Mouse (Mus musculus) ES-CJ7 (cell line): ENCODE measurements around the gene St3gal6.

Experiments used
- DNase-seq: peaks from one replicate; pipeline ENCODE4 v3.0.0; 2011; ENCODE audit warnings: low read depth, low spot score

Gene St3gal6

GRCm38 (mm10) chr16:58521900-58522299 lies 2.1 kb downstream of the St3gal6 start:
- DNase-seq = no peak

- no peak for DNase-seq
Measured at GRCm38 (mm10) chr16:58521182-58521581, 2.9 kb downstream of the St3gal6 start.

GRCm38 (mm10) chr16:58520457-58520856 lies 3.6 kb downstream of the St3gal6 start:
- no peak for DNase-seq

GRCm38 (mm10) chr16:58519650-58520073 lies 4.4 kb downstream of the St3gal6 start:
- DNase-seq = no peak

DNA sequence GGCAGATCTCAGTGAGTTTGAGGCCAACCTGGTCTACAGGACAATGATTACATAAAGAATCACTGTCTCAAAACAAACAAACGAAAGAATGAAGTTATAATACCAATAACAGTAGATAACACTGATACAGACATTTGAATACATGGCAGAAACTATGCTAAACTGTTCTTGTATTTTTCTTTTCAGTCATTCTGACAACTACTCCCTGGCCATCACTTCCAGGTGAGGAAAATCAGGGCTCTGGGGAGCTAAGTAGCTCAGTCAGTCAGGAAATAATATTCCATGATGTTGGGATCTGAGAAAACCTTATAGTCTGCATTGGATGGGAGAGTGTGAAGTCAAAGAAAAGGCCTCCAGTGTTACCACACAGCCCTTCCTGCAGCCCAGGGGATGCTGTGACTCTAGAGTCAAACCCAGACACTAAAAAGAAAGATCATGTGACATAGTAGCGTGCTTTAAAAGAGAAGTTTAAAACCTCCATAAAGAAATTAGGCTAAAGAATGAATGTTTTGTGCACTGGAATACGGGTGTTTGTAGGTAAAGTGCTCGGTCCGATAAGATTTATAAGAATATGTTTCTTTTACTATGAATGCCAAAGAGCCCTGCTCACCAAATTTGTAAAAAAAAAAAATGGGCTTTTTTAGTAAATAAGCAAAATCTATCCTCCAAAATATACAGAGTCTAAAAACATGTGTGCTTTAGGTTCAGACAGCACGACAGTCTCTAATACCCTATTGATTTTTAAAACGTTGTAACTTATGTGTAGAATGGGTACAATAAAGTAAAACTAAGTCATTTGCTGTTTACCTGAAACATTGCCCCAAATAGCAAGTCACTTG lies 6.9 kb downstream of the St3gal6 start:
- no peak for DNase-seq

DNA sequence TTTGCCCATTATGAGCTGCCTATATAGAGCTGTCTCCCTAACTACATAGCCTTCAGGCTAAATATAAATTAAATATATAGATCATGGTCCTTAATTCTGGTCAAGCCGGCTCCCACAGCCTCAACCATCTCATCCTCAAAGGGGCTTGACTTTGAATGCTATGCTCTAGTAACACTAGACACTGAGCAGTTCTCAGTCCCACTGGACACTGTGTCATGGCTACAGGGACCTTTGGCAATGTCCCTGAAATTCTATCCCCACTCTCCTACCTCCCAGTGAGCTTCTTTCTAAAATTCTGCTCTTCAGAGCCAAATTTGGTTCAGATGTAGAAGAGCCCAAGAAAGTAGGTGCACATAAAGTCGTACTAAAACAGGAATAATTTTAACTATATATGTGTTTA lies 7.9 kb downstream of the St3gal6 start:
- DNase-seq = no peak

GRCm38 (mm10) chr16:58514565-58514964 lies 9.5 kb downstream of the St3gal6 start:
- peak; percentile 75 for DNase-seq

DNA sequence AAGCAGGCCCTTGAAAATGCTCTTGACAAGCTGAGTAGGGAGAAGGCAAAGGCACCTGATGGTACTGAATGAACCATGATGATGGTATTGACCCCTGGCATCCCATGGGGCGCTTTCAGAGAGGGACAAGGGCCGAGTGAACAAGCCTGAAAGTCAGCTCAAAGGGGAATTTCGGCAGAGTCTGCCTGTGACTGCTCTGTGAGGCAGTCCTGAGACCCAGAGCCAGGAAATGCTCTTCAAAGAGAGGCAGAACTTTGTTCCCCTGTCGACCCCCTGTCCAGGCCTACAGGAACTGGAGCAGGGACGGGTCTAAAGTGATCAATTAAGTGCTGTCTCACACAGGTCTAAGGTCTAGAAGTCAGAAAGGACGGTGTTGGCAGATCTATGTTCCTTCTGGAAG lies 10.3 kb downstream of the St3gal6 start:
- DNase-seq = no peak

GRCm38 (mm10) chr16:58512887-58513286 lies 11.2 kb downstream of the St3gal6 start:
- no peak for DNase-seq

DNA sequence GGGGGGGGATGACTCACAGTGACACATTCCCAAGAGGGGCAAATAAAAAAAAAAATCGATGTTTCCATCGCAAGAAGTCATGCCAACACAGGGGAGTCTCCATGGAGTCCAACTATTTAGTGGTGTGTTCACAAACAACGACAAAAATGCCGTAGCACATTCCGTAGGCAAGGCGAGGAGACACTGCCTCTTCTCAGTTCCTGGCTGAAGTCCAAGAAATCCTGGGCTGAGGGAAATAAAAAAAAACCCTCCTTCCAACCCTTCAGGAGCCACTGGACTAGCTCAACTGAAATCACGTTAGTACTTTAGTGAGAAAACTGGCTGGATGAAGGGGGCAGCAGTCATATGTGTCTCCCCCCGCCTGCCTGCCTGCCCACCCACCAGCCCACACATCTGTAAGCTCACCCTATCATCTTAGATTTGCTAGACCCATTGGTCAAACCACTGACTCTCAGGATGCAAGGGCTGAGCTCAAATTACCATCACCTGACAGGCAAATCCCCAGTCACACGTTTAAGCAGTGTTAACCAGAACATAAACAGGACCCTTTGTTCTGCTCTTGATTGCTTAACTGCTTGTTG lies 11.8 kb downstream of the St3gal6 start:
- no peak for DNase-seq

GRCm38 (mm10) chr16:58504945-58505344 lies 19.1 kb downstream of the St3gal6 start:
- DNase-seq = no peak

GRCm38 (mm10) chr16:58502566-58502965 lies 21.5 kb downstream of the St3gal6 start:
- DNase-seq = no peak

- DNase-seq = no peak
Measured at GRCm38 (mm10) chr16:58501760-58502301, 22.2 kb downstream of the St3gal6 start.

DNA sequence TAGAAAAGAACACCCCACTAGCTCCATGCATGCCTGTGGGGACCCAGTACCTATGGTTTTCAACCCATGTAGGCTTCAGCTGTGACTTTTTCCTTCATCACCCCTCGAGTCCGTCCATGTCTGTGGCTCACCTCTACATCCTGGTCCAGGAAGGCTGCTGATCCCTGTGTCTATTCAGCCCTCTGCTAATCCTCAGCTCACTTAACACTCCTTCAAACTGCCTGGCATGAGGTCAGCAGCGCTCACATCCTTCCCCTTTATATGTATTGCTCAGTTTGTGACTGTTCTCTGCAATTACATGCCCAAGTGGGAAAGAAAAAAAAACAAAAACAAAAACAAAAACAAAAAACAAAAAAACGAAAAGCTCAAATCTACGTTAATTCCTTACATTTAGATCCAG lies 24.4 kb downstream of the St3gal6 start:
- DNase-seq = no peak

DNA sequence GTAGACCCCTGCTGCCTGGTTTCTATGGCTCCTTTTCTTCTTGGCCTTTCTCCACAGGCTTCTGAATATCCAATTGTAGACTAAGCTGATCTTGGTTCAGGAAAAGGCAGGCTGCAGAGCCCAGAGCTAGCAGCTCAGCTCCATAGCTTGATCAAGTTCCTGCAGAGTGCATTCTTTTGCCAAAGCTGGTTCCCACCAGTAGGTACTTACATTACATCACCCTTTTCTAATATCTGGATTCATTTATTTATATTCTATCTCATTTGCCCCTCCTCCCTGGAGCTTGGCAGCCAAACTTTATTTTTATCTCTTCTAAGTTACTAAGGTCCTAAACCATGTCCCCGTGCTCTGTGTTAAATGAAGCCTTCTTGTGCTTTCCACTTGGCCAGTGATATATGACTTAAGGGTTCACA lies 24.9 kb downstream of the St3gal6 start:
- DNase-seq = no peak

DNA sequence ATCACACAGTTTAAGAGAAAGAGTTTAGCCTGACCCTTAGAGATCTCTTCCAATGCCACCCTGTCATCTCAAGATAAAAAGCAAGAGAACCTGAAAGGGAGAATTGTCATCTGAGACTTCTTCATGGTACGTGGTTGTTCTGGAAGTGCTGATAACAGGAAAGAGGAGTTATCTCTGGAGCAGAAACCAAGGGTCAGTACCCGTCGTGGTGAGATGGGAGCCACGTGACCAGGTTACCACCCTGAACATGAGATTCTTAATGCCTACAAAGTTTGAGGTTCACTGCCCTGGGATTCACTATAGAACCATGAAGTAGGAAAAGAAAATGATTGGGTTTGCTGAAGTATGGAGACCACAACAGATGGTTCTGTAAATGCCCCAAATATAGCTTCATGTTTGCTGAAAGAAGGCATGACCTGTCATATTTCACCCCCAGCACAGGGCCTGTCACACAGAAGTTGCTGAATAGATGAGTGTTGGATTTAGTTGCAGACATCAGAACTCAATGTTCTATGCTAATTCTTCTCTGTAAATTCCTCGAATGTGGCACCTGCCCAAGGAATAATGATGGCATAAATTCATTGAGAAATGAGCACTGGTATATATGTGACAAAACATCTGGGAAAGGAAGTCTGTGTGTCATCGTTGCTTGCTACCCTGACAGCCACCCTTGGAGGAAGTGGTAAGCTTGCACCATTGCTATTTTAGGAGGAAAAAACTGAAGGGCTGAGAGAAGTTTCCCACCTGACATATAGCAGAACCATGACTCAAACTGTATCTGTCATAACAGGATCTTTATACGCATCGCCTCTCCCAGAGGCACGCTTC lies 25.9 kb downstream of the St3gal6 start:
- no peak for DNase-seq

DNA sequence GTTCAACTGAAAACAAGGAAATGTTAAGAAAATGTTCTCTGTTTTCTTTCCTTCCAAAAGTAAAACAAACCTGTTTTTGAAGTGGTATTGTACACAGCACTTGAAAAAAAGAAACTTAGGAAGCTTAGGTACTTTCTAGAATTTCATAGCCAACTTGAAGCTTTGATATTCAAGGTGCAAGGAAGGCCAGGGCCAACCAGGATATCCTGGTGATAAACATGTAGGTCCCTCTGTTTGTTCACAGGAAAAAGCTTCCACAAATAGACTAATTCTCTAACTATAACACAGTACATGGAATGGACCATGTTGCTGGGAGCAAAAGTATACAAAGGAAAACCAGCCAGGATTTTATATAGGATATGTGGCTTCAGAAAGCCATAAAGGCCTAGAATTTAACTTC lies 27.3 kb downstream of the St3gal6 start:
- no peak for DNase-seq

DNA sequence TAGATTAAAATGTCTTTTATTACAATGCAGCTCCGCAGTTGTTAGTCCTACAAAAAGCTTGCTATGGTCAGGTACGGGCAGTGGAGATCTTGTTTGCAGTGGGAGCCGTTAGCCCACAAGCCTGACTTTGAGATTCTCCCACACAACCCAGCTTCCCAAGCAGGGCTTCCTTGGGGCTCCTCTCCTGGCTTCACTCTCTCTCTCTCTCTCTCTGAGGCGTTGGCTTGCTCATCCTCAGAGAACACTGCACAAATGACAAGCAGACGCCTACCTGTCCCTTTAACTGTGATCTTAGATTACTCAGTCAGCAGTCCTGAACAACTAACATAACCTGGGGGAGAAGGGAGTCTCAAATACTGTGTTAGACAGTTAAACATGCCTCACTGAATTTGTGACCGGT lies 36.2 kb downstream of the St3gal6 start:
- DNase-seq = no peak

- DNase-seq = no peak
Measured at GRCm38 (mm10) chr16:58482296-58482695, 41.7 kb downstream of the St3gal6 start.

DNA sequence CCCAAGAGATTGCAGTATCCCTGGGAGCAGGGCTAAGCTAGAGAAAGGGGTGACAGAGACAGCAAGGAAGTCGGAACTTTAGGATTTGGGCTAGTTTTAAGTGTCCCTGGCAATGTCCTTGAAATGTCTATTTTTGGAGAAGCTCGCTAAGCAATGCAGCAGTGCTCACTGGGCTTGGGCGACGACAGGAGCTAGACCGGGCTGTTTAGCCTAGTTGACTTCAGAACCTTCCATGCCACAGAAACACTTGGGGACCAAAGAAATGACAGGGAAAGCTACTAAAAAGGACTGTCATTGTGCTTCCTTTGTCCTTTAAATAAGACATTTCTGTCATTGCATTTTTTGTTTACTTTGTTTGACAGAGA lies 42.2 kb downstream of the St3gal6 start:
- DNase-seq = no peak

DNA sequence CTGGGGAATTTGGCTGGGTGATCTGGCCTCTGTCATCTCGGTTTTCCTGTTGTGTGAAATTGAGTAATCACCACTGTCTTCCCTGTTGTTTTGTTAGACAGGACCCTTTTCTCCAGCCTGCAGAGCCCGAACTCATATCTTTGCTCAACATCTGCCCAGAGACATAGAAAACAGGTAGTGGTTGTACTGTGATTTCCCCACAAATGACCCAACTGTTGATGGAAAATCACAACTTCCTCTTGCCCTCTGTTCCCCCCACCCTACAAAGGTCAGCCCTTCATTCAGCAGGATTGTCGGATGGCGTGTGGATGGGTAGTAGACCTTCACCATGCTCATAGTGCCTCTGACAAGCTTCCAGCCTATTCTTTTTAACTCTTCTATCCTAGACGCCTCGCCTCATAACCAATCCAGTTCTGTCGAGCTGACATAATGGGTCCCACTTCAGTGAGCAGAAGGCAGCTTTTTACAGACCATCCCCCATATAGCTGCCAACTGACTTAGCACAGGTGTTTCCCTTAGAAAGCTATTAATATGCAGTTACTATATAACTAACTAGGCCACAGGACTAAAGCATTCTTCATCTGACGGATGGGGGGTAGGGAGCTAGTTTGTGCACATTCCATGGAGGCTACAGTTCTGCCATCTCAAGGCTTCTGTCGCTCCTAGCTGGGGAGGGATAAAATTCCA lies 42.7 kb downstream of the St3gal6 start:
- no peak for DNase-seq
